In the genomic region with DNA sequence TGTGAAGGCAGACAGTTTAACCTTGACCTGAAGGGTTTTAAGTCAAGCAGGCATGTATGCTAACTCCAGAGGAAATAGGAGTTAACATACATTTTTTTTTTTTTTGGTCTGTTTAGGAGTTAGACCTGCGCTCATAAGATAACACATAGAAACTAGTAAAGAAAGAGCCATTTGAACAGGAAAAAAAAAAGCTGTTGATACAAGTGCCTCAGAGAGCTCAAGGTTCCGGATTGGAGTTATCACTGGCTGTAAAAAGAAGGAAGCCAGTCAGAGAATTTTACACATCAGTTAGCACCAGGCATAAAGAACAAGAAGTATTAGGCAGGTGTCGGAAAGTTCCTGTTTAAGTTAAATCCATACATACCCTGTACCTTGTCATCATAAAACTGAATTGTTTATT, we compare ENCODE assay signal across 21 mouse cellular contexts.
DNase-seq lines count a peak whose midpoint lies in the region; ATAC-seq and TF ChIP-seq lines count a peak whose summit lies in the region.
"Had no signal": no experiment of that assay in that cellular context is flagged by ENCODE, and none has a peak within 500 bp of the region (broad histone marks: within the 10 kb centered on the region; RNA-seq: fewer than 3 reads in every experiment).

No protein-coding gene starts in this region.

- no peak overlapping the region for H3K4me2 ChIP-seq in intestine, embryonic 15.5 days (replicated peaks)
- H3K4me2 ChIP-seq in intestine, postnatal 0 days (replicated peaks; ENCODE audit: low read depth) = peak overlapping the region; percentile 21; the same call in 1 of the 2 replicates
- H3K4me2 ChIP-seq: embryonic facial prominence, embryonic 12.5 days; forebrain, embryonic 13.5 days; forebrain, embryonic 15.5 days had no signal

- H3K36me3 ChIP-seq in intestine, embryonic 15.5 days = no peaks in the 10 kb centered on the region
- H3K36me3 ChIP-seq in intestine, postnatal 0 days (ENCODE audit: control insufficient read depth, insufficient read depth) = no peaks in the 10 kb centered on the region
- H3K36me3 ChIP-seq: embryonic facial prominence, embryonic 10.5 days; embryonic facial prominence, embryonic 12.5 days; forebrain, embryonic 10.5 days; forebrain, embryonic 15.5 days had no signal

- H3K9ac ChIP-seq in intestine, embryonic 15.5 days = no peak overlapping the region
- no peak overlapping the region for H3K9ac ChIP-seq in intestine, postnatal 0 days (ENCODE audit: low read depth, low read length)
- H3K9ac ChIP-seq: embryonic facial prominence, embryonic 12.5 days; forebrain, embryonic 13.5 days; forebrain, embryonic 15.5 days; forebrain, postnatal 0 days had no signal

- peak; percentile 36; the same call in 1 of the 2 replicates for ATAC-seq in intestine, embryonic 15.5 days
- ATAC-seq in intestine, postnatal 0 days = no peak
- ATAC-seq: forebrain, embryonic 13.5 days; forebrain, embryonic 15.5 days; forebrain, postnatal 0 days had no signal

- no peaks in the 10 kb centered on the region for H3K9me3 ChIP-seq in intestine, embryonic 15.5 days
- H3K9me3 ChIP-seq in intestine, postnatal 0 days (ENCODE audit: control insufficient read depth) = no peaks in the 10 kb centered on the region
- H3K9me3 ChIP-seq: embryonic facial prominence, embryonic 10.5 days; embryonic facial prominence, embryonic 12.5 days; forebrain, embryonic 10.5 days; forebrain, embryonic 13.5 days; forebrain, embryonic 15.5 days had no signal

- H3K4me1 ChIP-seq in intestine, embryonic 15.5 days (replicated peaks) = no peaks in the 10 kb centered on the region
- H3K4me1 ChIP-seq in intestine, postnatal 0 days (replicated peaks; ENCODE audit: control insufficient read depth, insufficient read depth, low read length) = no peaks in the 10 kb centered on the region
- H3K4me1 ChIP-seq: embryonic facial prominence, embryonic 10.5 days; embryonic facial prominence, embryonic 12.5 days; forebrain, embryonic 10.5 days; forebrain, embryonic 13.5 days; forebrain, embryonic 15.5 days had no signal

- H3K4me3 ChIP-seq in intestine, embryonic 15.5 days (replicated peaks) = no peak overlapping the region
- no peak overlapping the region for H3K4me3 ChIP-seq in intestine, postnatal 0 days (ENCODE audit: low read depth, low read length)
- H3K4me3 ChIP-seq: embryonic facial prominence, embryonic 10.5 days; embryonic facial prominence, embryonic 12.5 days; erythroblast, embryonic 14.5 days; forebrain, embryonic 10.5 days; forebrain, embryonic 13.5 days; forebrain, embryonic 15.5 days had no signal

- no peaks in the 10 kb centered on the region for H3K27me3 ChIP-seq in intestine, embryonic 15.5 days (replicated peaks)
- H3K27me3 ChIP-seq in intestine, postnatal 0 days (replicated peaks; ENCODE audit: control insufficient read depth, insufficient read depth, low read length) = no peaks in the 10 kb centered on the region
- H3K27me3 ChIP-seq: embryonic facial prominence, embryonic 12.5 days; forebrain, embryonic 13.5 days; forebrain, embryonic 15.5 days had no signal

- DNase-seq in MEL-GATA-1-ER (ENCODE audit: extremely low read depth, low read depth) = peak; percentile 5
- no peak for DNase-seq in spleen, postnatal 14 days (ENCODE audit: low spot score in 2 of 2)
- DNase-seq in right cerebral cortex, postnatal 4 days = no peak
- no peak for DNase-seq in layer of hippocampus, postnatal 25 days (ENCODE audit: extremely low spot score in 1 of 2, low spot score in 1 of 2)
- DNase-seq: adrenal gland, adult 8-10 months; adrenal gland, postnatal 14 days; adrenal gland, postnatal 36 days; cerebellum, adult 11-12 months; cerebellum, adult 2 months; cerebellum, adult 9-10 months; cerebellum, postnatal 10 days; cerebellum, postnatal 25 days; forebrain, postnatal 0 days had no signal

- TF ChIP-seq CTCF in intestine, postnatal 0 days (IDR thresholded peaks at IDR 0.05; ENCODE audit: low read depth) = no peak

- WGBS in intestine, embryonic 15.5 days = 41% methylated on average over 3 of the region's 3 CpGs
- 30% methylated on average over 3 of the region's 3 CpGs for WGBS in intestine, postnatal 0 days

- no peak overlapping the region for H3K27ac ChIP-seq in intestine, embryonic 15.5 days
- H3K27ac ChIP-seq in intestine, postnatal 0 days (ENCODE audit: low read depth, low read length) = no peak overlapping the region
- H3K27ac ChIP-seq: embryonic facial prominence, embryonic 10.5 days; embryonic facial prominence, embryonic 12.5 days; forebrain, embryonic 10.5 days; forebrain, embryonic 13.5 days; forebrain, embryonic 15.5 days had no signal
